Mouse (Mus musculus): ENCODE results near the gene Brd4. TPM values are rescaled to one million over a fixed set of nuclear protein-coding genes. Genes with fewer than 3 reads are reported as not detected.
"Not testable (repeated sequence)": the region's sequence is repeated elsewhere in the genome, so short reads cannot be mapped to it uniquely, and the experiment has no call there.

Gene Brd4
- polyA plus RNA-seq, 1 experiment from 2014 or later: 55.5 TPM

DNA sequence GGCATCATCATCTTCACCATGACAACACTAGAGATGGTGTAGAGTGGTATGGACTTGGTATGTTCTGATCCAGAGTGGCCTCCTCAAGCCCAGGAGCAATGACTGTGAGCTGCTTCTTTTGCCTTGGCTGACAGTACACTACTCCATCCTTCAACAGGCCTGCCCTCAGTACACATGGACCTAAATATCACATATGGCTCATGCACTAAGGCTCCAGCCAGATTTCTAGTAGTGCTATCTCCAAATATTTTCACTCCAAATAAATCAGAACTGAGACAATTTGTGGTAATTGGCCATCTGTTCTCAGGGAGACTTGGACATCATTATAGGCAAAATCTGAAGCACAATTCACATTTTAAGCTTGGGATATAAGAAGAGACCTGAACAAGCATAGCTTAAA, 51.3 kb downstream of the Brd4 start:
- DNase-seq (ENCODE audit: low spot score) (no peak), ATAC-seq (replicated peaks; ENCODE audit: low FRiP score, low read depth) (no peak)
- Histone ChIP-seq H3K9ac (ENCODE audit: low read depth, low read length) (no peak overlapping the region), H3K4me2 (ENCODE audit: low read length) (no peak overlapping the region), H3K4me1 (replicated peaks; ENCODE audit: insufficient read depth, low read length) (no peaks in the 10 kb centered on the region), H3K9me3 (replicated peaks; ENCODE audit: low read length) (no peaks in the 10 kb centered on the region), H3K27me3 (ENCODE audit: insufficient read depth, low read length) (no peaks in the 10 kb centered on the region), H3K36me3 (ENCODE audit: insufficient read depth, low read length) (peaks cover 9% of the 10 kb centered on the region), H3K4me3 (replicated peaks; ENCODE audit: low read depth, low read length) (no peak overlapping the region), H3K27ac (no peak overlapping the region)
- no peak for TF ChIP-seq CTCF (IDR thresholded peaks at IDR 0.05; ENCODE audit: low read depth)

DNA sequence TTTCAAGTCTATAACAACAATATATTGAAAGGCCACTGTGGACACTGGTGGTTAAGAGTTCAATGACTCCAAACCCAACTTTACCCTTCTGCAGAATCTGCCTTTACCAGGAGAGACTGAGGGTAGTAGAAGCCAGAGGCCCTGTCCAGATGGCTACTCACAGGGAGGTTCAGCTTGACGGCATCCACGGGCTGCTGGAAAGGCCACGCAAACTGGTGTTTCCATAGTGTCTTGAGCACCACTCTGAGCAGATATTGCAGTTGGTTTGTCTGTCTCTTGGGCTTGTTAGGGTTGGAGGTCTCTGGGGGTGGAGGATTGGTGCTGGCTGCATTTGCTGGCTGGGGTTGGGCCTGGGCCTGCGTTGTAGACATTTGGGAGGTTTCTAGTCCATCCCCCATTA, 55.3 kb downstream of the Brd4 start:
- Histone ChIP-seq H3K4me3 (replicated peaks; ENCODE audit: low read depth, low read length) (no peak overlapping the region), H3K4me1 (replicated peaks; ENCODE audit: insufficient read depth, low read length) (no peaks in the 10 kb centered on the region), H3K27me3 (ENCODE audit: insufficient read depth, low read length) (no peaks in the 10 kb centered on the region), H3K4me2 (ENCODE audit: low read length) (no peak overlapping the region), H3K27ac (no peak overlapping the region), H3K9ac (ENCODE audit: low read depth, low read length) (no peak overlapping the region), H3K9me3 (replicated peaks; ENCODE audit: low read length) (no peaks in the 10 kb centered on the region), H3K36me3 (ENCODE audit: insufficient read depth, low read length) (peaks cover 37% of the 10 kb centered on the region)
- DNase-seq (ENCODE audit: low spot score) (no peak), ATAC-seq (replicated peaks; ENCODE audit: low FRiP score, low read depth) (no peak)
- TF ChIP-seq CTCF (IDR thresholded peaks at IDR 0.05; ENCODE audit: low read depth): no peak
- over 99% methylated on average over 4 of the region's 4 CpGs for WGBS

DNA sequence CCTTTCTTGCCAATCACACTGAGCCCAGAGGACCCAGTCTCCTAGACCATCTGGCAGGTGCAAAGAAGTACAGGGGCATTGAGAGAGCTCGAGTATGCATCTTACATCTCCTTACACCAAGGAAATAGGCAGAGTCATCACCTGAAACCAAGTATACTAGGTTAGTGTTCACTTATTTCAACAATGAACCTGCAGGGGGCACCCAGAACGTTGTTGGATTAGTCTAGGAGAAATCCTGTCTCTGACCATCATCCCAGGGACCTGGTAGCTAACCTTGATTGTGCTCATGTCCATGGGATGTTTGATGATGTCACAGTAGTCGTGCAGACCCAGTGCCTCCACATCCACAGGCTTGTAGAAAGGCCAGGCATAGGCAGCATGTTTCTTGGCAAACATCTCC, 63.6 kb downstream of the Brd4 start:
- Histone ChIP-seq H3K4me1 (replicated peaks; ENCODE audit: insufficient read depth, low read length) (no peaks in the 10 kb centered on the region), H3K27me3 (ENCODE audit: insufficient read depth, low read length) (no peaks in the 10 kb centered on the region), H3K4me3 (replicated peaks; ENCODE audit: low read depth, low read length) (no peak overlapping the region), H3K27ac (no peak overlapping the region), H3K4me2 (ENCODE audit: low read length) (no peak overlapping the region), H3K9ac (ENCODE audit: low read depth, low read length) (no peak overlapping the region), H3K9me3 (replicated peaks; ENCODE audit: low read length) (no peaks in the 10 kb centered on the region), H3K36me3 (ENCODE audit: insufficient read depth, low read length) (peaks cover 55% of the 10 kb centered on the region)
- ATAC-seq (replicated peaks; ENCODE audit: low FRiP score, low read depth) (no peak), DNase-seq (ENCODE audit: low spot score) (no peak)
- peak; percentile 30; the same call in 1 of the 2 replicates for TF ChIP-seq CTCF (IDR thresholded peaks at IDR 0.05; ENCODE audit: low read depth)
- 69% methylated on average over 3 of the region's 3 CpGs for WGBS

- H3K9me3 ChIP-seq (replicated peaks; ENCODE audit: low read length); H3K27ac ChIP-seq; H3K4me2 ChIP-seq (ENCODE audit: low read length); H3K4me3 ChIP-seq (replicated peaks; ENCODE audit: low read depth, low read length); H3K4me1 ChIP-seq (replicated peaks; ENCODE audit: insufficient read depth, low read length); DNase-seq (ENCODE audit: low spot score); H3K9ac ChIP-seq (ENCODE audit: low read depth, low read length); H3K27me3 ChIP-seq (ENCODE audit: insufficient read depth, low read length); ATAC-seq (replicated peaks; ENCODE audit: low FRiP score, low read depth): not testable (repeated sequence)
- peak; percentile 52 for TF ChIP-seq CTCF (IDR thresholded peaks at IDR 0.05; ENCODE audit: low read depth)
- peaks cover 58% of the 10 kb centered on the region for H3K36me3 ChIP-seq (ENCODE audit: insufficient read depth, low read length)
- WGBS: 80% methylated on average over 4 of the region's 4 CpGs
Measured at GRCm38 (mm10) chr17:32215587-32215986, 68.9 kb downstream of the Brd4 start.

GRCm38 (mm10) chr17:32211554-32211953, 73.0 kb downstream of the Brd4 start:
- DNase-seq (ENCODE audit: low spot score); H3K9me3 ChIP-seq (replicated peaks; ENCODE audit: low read length); H3K4me2 ChIP-seq (ENCODE audit: low read length); H3K4me1 ChIP-seq (replicated peaks; ENCODE audit: insufficient read depth, low read length); ATAC-seq (replicated peaks; ENCODE audit: low FRiP score, low read depth); H3K4me3 ChIP-seq (replicated peaks; ENCODE audit: low read depth, low read length); H3K9ac ChIP-seq (ENCODE audit: low read depth, low read length); H3K27me3 ChIP-seq (ENCODE audit: insufficient read depth, low read length); H3K27ac ChIP-seq: not testable (repeated sequence)
- H3K36me3 ChIP-seq (ENCODE audit: insufficient read depth, low read length): peaks cover 63% of the 10 kb centered on the region
- WGBS: 92% methylated on average over 6 of the region's 6 CpGs

GRCm38 (mm10) chr17:32209752-32210151, 74.8 kb downstream of the Brd4 start:
- peaks cover 9% of the 10 kb centered on the region for H3K4me1 ChIP-seq (replicated peaks; ENCODE audit: insufficient read depth, low read length)
- H3K27me3 ChIP-seq (ENCODE audit: insufficient read depth, low read length): no peaks in the 10 kb centered on the region
- no peaks in the 10 kb centered on the region for H3K9me3 ChIP-seq (replicated peaks; ENCODE audit: low read length)
- TF ChIP-seq CTCF (IDR thresholded peaks at IDR 0.05; ENCODE audit: low read depth): peak; percentile 90
- H3K9ac ChIP-seq (ENCODE audit: low read depth, low read length): no peak overlapping the region
- H3K4me3 ChIP-seq (replicated peaks; ENCODE audit: low read depth, low read length): no peak overlapping the region
- H3K27ac ChIP-seq: no peak overlapping the region
- 0 out of 2 replicates have a peak, but pooled peaks have one; percentile 31 for ATAC-seq (replicated peaks; ENCODE audit: low FRiP score, low read depth)
- DNase-seq (ENCODE audit: low spot score): peak; percentile 77
- H3K36me3 ChIP-seq (ENCODE audit: insufficient read depth, low read length): peaks cover 66% of the 10 kb centered on the region
- H3K4me2 ChIP-seq (ENCODE audit: low read length): no peak overlapping the region
- 32% methylated on average over 3 of the region's 3 CpGs for WGBS

- TF ChIP-seq CTCF (IDR thresholded peaks at IDR 0.05; ENCODE audit: low read depth): no peak
Measured at GRCm38 (mm10) chr17:32209144-32209543, 75.4 kb downstream of the Brd4 start.

More at GRCm38 (mm10) chr17:32209144-32209543, 75.4 kb downstream of the Brd4 start:
- Histone ChIP-seq H3K9me3 (replicated peaks; ENCODE audit: low read length) (no peaks in the 10 kb centered on the region), H3K4me3 (replicated peaks; ENCODE audit: low read depth, low read length) (no peak overlapping the region), H3K4me2 (ENCODE audit: low read length) (no peak overlapping the region), H3K27me3 (ENCODE audit: insufficient read depth, low read length) (no peaks in the 10 kb centered on the region), H3K27ac (peak overlapping the region; percentile 51; the same call in 1 of the 2 replicates), H3K36me3 (ENCODE audit: insufficient read depth, low read length) (peaks cover 64% of the 10 kb centered on the region), H3K4me1 (replicated peaks; ENCODE audit: insufficient read depth, low read length) (peaks cover 9% of the 10 kb centered on the region), H3K9ac (ENCODE audit: low read depth, low read length) (no peak overlapping the region)
- WGBS: 29% methylated on average over 6 of the region's 6 CpGs
- no peak for ATAC-seq (replicated peaks; ENCODE audit: low FRiP score, low read depth)
- peak; percentile 76 for DNase-seq (ENCODE audit: low spot score)
